Mouse (Mus musculus) ES-Bruce4 (cell line): ENCODE data around the gene P2rx7.

Source experiments
- CTCF ChIP-seq: IDR thresholded peaks from one replicate; pipeline ENCODE4 v1.8.1; 2011; ENCODE audit warnings: low read depth, low read length
- EP300 ChIP-seq: IDR thresholded peaks from 2 replicates; pipeline ENCODE4 v1.6.1; 2011; ENCODE audit warnings: low read depth, low read length; ENCODE audit not compliant: insufficient read depth
- POLR2A ChIP-seq: IDR thresholded peaks from one replicate; pipeline ENCODE4 v1.8.1; 2011; ENCODE audit warnings: low read length; ENCODE audit not compliant: insufficient read depth

GRCm38 (mm10) chr5:122624952-122625479 is 18.7 kb upstream of the P2rx7 start:
- TF ChIP-seq CTCF (no peak), EP300 (no peak), POLR2A (no peak)
